Mouse (Mus musculus) lung, embryonic 14.5 days (tissue): ENCODE results near the gene Fam241a. TPM values are rescaled to one million over a fixed set of nuclear protein-coding genes. Genes with fewer than 3 reads are reported as not detected.

Experiments used
- ATAC-seq: fragments of 200-750 bp; cut with Nextera tagmentation; 2 replicates; pipeline ENCODE4 v1.8.0; 2017; ENCODE audit warnings: mild to moderate bottlenecking, moderate TSS enrichment, moderate library complexity; ENCODE audit not compliant: insufficient read depth
- DNase-seq: peaks from one replicate; pipeline ENCODE4 v3.0.0-alpha.2; 2015
- H3K27ac ChIP-seq: fragments of 300-500 bp; sonication (generic); 2 replicates; pipeline ENCODE4 v1.5.1; 2014; ENCODE audit warnings: low read depth, mild to moderate bottlenecking, moderate library complexity
- H3K27me3 ChIP-seq: fragments of 300-500 bp; sonication (generic); 2 replicates; pipeline ENCODE4 v1.6.1; 2014; ENCODE audit warnings: low read length, control low read depth; ENCODE audit not compliant: insufficient read depth
- H3K36me3 ChIP-seq: fragments of 300-500 bp; sonication (generic); 2 replicates; pipeline ENCODE4 v1.6.1; 2014; ENCODE audit warnings: control low read depth; ENCODE audit not compliant: insufficient read depth
- H3K4me1 ChIP-seq: fragments of 300-500 bp; sonication (generic); 2 replicates; pipeline ENCODE4 v1.6.1; 2014; ENCODE audit warnings: antibody characterized with exemption, control low read depth; ENCODE audit not compliant: insufficient read depth
- H3K4me2 ChIP-seq: fragments of 300-500 bp; sonication (generic); 2 replicates; pipeline ENCODE4 v1.6.1; 2014; ENCODE audit warnings: mild to moderate bottlenecking
- H3K4me3 ChIP-seq: fragments of 300-500 bp; sonication (generic); 2 replicates; pipeline ENCODE4 v1.5.1; 2014; ENCODE audit warnings: low read depth, low read length
- H3K9ac ChIP-seq: fragments of 300-500 bp; sonication (generic); 2 replicates; pipeline ENCODE4 v1.6.1; 2014
- H3K9me3 ChIP-seq: fragments of 300-500 bp; sonication (generic); 2 replicates; pipeline ENCODE4 v1.6.1; 2016; ENCODE audit warnings: low read depth, low read length, control low read depth
- CTCF ChIP-seq: IDR thresholded peaks from 2 replicates; pipeline ENCODE4 v1.5.1; 2016; ENCODE audit warnings: antibody characterized with exemption, low read depth
- WGBS: fragments of 180-500 bp; shearing (Covaris S2); extraction: QIAGEN DNeasy Blood & Tissue Kit; methylation state at CpG from one replicate; pipeline ENCODE4 v1.1.7; 2014; 5-methylcytosine and 5-hydroxymethylcytosine counted together
- polyA plus RNA-seq: library from polyadenylated mRNA; unstranded; fragments of >200 nt; fragmentation: Nextera tagmentation; extraction: Ambion mirVana; gene quantifications from 2 replicates; pipeline ENCODE4 v1.2.1, GENCODE M21; 2014

The Fam241a gene
- polyA plus RNA-seq, 1 experiment from 2014 or later = 6.6 TPM

- Histone ChIP-seq H3K27me3 (no peaks in the 10 kb centered on the region), H3K27ac (no peak overlapping the region), H3K9me3 (no peaks in the 10 kb centered on the region), H3K4me1 (no peaks in the 10 kb centered on the region), H3K9ac (no peak overlapping the region), H3K4me3 (no peak overlapping the region), H3K36me3 (no peaks in the 10 kb centered on the region), H3K4me2 (no peak overlapping the region)
- no peak for TF ChIP-seq CTCF
- WGBS = 40% methylated on average over 5 of the region's 5 CpGs
- ATAC-seq (no peak), DNase-seq (no peak)
Observed at GRCm38 (mm10) chr3:127922125-127922524, 26.0 kb upstream of the Fam241a start.

GRCm38 (mm10) chr3:127917999-127918661 is 22.0 kb upstream of the Fam241a start:
- WGBS = 69% methylated on average over 9 of the region's 9 CpGs
- Histone ChIP-seq H3K9me3 (no peaks in the 10 kb centered on the region), H3K36me3 (no peaks in the 10 kb centered on the region), H3K4me3 (no peak overlapping the region), H3K27ac (no peak overlapping the region), H3K27me3 (no peaks in the 10 kb centered on the region), H3K4me2 (no peak overlapping the region), H3K4me1 (no peaks in the 10 kb centered on the region), H3K9ac (no peak overlapping the region)
- no peak for TF ChIP-seq CTCF
- ATAC-seq (no peak), DNase-seq (no peak)

GRCm38 (mm10) chr3:127917549-127917948 is 21.4 kb upstream of the Fam241a start:
- no peak for DNase-seq
- TF ChIP-seq CTCF = no peak

GRCm38 (mm10) chr3:127915656-127916334 is 19.7 kb upstream of the Fam241a start:
- WGBS = 88% methylated on average over 3 of the region's 3 CpGs
- H3K27ac ChIP-seq = no peak overlapping the region

More at GRCm38 (mm10) chr3:127917549-127917948, 21.4 kb upstream of the Fam241a start:
- H3K9ac ChIP-seq = no peak overlapping the region
- 83% methylated on average over 3 of the region's 3 CpGs for WGBS
- H3K27me3 ChIP-seq = no peaks in the 10 kb centered on the region
- no peak overlapping the region for H3K4me2 ChIP-seq
- H3K4me1 ChIP-seq = no peaks in the 10 kb centered on the region
- no peak overlapping the region for H3K4me3 ChIP-seq
- H3K36me3 ChIP-seq = no peaks in the 10 kb centered on the region
- ATAC-seq = no peak
- no peaks in the 10 kb centered on the region for H3K9me3 ChIP-seq
- no peak overlapping the region for H3K27ac ChIP-seq

GRCm38 (mm10) chr3:127913885-127914709 is 18.0 kb upstream of the Fam241a start:
- H3K36me3 ChIP-seq = no peaks in the 10 kb centered on the region
- no peak overlapping the region for H3K4me3 ChIP-seq
- peak overlapping the region; percentile 25; the same call in 1 of the 2 replicates for H3K4me2 ChIP-seq
- no peak for TF ChIP-seq CTCF
- no peak overlapping the region for H3K9ac ChIP-seq
- H3K4me1 ChIP-seq = no peaks in the 10 kb centered on the region
- ATAC-seq = peak; percentile 63; the same call in 1 of the 2 replicates
- H3K9me3 ChIP-seq = no peaks in the 10 kb centered on the region
- DNase-seq = peak; percentile 55
- peak overlapping the region; percentile 6; the same call in 1 of the 2 replicates for H3K27ac ChIP-seq
- no peaks in the 10 kb centered on the region for H3K27me3 ChIP-seq
- WGBS = 33% methylated on average over 16 of the region's 16 CpGs

More at GRCm38 (mm10) chr3:127915656-127916334, 19.7 kb upstream of the Fam241a start:
- Histone ChIP-seq H3K4me1 (no peaks in the 10 kb centered on the region), H3K36me3 (no peaks in the 10 kb centered on the region), H3K4me2 (no peak overlapping the region), H3K4me3 (no peak overlapping the region), H3K9me3 (no peaks in the 10 kb centered on the region), H3K27me3 (no peaks in the 10 kb centered on the region), H3K9ac (no peak overlapping the region)
- DNase-seq (no peak), ATAC-seq (no peak)
- TF ChIP-seq CTCF = no peak

- H3K27ac ChIP-seq = no peak overlapping the region
- H3K9me3 ChIP-seq = no peaks in the 10 kb centered on the region
- TF ChIP-seq CTCF = no peak
- no peak overlapping the region for H3K4me3 ChIP-seq
- ATAC-seq = no peak
- H3K9ac ChIP-seq = no peak overlapping the region
- no peaks in the 10 kb centered on the region for H3K27me3 ChIP-seq
- H3K36me3 ChIP-seq = no peaks in the 10 kb centered on the region
- H3K4me2 ChIP-seq = no peak overlapping the region
- 79% methylated on average over 7 of the region's 7 CpGs for WGBS
- DNase-seq = no peak
- no peaks in the 10 kb centered on the region for H3K4me1 ChIP-seq
Observed at GRCm38 (mm10) chr3:127909941-127910340, 13.8 kb upstream of the Fam241a start.
